Mouse (Mus musculus) T-cell, adult 2 months (primary cell): ENCODE results near the gene Gm10974.

ENCODE experiments used
- DNase-seq: peaks from one replicate; pipeline ENCODE4 v3.0.0; 2022; ENCODE audit warnings: low spot score

Gene Gm10974

DNA sequence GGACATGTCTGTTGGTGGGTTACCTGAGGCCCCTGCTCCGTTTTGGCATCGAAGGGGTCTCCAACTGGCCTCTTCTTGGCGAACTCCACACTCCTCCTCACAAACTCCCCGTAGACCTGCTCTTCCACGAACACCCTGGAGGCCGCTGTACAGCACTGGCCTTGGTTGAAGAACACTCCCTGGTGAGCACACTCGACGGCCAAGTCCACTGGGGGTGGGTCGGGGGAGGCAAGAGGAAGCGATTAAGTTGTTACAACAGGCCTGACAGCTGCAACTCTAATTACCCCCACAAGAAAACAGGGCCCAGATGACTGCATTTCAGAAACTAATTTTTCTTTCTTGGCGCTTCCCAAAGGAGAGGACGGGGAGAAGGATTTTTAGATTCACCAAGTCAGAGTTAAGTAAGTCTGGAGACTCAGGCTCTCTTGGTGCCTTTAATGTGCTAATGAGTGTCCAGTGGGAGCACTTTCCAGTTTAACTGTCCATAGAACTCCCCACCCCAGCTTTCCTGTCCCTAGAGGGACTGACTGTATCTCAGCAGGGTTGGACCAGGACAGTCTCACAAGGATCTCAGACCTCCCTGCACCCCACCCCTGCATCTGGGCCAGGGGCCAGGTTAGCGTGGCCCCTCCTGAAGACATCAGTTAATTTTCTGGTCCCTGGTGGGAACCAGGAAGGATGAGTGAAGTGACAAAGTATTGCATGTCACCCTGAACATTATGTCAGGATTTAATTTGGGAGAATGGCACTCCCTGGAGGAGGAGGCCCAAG is 40.4 kb downstream of the Gm10974 start:
- DNase-seq: no peak

DNA sequence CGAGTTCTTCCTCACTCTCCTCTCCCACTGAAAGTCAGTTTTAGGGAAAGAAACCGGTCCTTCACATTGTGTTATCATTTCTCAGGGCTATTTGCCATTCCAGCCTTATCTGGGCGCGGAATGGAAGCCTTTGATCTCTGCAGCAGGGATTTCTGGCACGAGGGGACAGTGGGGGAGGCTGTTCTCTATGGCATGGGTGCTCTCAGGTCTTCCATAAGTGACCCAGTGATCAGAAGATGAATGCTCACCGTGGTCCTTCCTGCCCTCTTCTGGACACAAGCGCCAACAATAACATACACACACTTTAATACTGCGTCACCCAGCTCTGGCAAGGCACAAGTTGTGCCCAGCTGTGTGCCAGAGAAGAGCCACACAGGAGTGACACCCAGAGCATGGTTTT is 41.3 kb downstream of the Gm10974 start:
- DNase-seq: no peak

DNA sequence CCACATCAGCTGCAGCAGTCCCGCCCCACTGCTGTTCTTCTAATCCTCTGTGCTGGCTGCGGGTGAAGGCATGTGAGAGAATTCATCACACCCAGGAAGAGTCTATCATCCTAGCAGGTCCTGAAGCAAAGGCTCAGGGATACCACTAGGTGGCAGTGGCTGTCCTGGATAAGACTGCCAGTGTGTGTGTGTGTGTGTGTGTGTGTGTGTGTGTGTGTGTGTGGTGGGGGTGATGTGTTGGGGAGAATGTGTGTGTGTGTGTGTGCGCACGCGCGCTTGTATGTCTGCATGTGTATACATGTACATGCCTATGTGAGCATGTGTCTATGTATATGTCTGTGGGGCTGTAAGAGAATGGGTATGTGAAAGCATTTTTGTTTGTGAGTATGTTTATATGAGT is 43.7 kb downstream of the Gm10974 start:
- DNase-seq: no peak

DNA sequence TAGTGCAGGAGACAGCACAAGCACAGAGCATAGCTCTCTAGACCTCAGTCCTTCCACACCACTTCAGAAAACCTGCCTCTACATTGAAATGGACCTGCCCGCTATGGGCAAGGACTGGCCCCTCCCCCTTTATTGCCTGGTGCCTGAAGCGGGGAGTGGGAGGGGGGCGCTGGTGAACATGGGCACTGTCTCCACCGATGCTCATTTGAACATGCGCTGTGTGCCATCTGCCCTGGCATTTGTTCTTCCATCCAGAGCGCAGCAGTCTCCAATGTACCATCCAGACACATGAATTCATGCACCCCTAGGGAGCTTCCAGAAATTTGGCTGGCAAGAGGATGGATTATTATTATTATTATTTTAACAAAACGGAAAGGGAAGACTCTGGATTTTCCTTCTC is 47.4 kb downstream of the Gm10974 start:
- no peak for DNase-seq

DNA sequence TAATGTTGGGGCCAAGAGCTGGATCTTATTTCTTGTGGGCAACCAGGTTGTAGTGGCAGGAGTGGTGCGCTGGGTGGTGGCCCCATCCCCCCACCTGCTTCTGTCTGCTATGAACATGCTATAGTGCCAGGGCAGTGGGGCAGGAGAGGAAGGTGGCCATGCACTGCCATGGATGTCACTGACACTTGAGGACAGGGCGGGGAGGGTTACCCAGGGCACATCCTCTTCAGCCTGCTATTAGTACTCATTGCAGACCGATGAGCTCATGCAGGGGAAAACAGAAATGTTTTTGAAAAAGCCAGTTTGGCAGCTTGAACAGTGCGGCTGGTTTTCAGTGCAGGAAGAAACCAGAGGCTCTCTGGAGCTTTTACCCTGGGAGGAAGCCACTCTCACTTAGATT is 51.1 kb downstream of the Gm10974 start:
- DNase-seq: no peak

DNA sequence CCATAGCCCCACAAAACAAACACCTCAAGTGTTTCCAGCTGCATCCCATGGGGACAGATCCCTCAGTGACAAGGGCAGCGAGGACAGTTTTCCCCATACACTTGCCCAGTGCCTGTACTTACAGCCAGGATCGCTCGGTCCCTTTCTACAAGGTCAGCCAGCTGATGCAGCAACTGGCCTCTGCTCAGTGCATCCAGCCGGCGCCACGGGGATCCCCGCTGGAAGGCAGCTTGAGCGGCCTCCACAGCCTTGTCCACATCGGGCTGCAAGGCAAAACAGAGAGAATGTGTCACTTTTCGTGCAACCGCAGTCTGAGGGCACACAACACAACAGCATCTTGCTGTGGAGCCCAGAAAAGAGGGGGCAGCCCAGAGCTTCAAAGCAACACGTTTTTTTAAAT is 53.3 kb downstream of the Gm10974 start:
- DNase-seq: no peak

DNA sequence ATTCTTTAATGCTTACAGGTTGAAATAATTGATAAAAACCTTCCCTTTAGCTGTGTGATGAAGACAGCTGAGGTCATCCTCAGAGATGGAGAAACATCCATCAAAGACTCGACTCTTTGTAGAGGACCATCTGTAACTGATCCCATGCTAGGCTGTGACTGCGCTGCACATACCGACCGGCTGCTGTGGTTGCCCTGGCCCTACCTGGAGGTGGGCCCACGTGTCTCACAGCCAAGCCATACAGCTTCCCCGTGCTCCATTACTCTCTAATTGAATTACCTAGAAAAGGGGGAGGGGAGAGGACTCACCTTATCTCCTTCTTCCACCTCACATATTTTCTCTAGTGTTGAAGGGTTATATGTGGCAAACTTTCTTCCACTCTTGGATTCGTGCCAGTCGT is 56.2 kb downstream of the Gm10974 start:
- DNase-seq: no peak

DNA sequence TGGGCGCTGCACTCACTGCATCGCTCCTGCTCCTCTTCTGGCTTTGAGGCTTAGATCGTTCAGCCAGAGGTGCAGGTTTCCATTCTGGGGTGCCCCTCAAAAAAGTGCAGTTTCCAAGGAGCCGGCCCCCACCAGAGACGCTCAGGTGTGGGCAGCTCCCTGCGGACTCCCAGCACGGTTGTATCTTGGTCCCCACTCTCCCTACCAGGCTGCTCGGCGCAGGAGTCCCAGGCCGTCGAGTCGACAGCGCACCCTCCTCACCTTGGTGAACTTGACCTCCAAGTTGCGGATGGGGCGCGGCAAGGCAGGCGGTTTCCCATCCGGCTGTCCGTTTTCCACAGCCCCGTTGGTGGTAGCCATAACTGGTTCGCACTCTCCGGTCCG is 61.3 kb downstream of the Gm10974 start:
- DNase-seq: no peak

DNA sequence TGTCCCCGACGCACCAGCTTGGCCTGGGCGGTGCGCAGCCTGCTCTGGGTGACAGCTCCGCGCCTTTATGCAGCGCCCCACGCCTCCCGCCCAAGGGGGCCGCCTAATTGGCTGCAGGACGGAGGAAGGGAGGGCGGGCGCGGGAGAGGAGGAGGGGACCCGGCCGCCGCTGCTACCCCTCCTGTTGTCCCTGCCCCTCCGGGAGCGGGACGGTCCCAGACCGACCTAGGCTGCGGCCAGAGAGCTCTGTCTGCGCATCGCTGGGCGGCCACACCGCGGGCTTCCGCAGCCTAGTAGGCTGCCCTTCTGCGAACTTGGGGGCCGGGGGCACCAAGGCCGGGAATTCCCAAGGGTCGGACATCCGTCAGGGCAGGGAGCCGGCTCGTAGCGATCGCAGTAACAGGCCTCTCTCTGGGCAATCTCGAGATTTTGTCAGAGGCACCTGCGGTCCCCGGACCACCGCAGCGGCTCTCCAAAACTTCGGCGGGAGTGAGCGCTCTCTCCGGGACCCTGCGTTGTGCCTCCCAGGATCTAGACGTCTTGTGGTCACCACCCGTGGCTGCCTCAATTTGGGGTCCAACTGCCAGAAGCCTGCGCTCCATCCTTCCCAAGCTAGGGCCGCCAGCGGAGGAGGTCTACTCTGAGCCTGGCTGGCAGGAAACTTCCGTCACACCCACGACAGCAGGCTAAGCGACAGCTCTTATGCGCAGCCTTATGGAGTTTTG is 61.9 kb downstream of the Gm10974 start, which contains the start of gene Aldh1a3:
Gene Aldh1a3, minus strand, starts transcription at position 81 of the 725 bp plus-strand sequence.
- no peak for DNase-seq

DNA sequence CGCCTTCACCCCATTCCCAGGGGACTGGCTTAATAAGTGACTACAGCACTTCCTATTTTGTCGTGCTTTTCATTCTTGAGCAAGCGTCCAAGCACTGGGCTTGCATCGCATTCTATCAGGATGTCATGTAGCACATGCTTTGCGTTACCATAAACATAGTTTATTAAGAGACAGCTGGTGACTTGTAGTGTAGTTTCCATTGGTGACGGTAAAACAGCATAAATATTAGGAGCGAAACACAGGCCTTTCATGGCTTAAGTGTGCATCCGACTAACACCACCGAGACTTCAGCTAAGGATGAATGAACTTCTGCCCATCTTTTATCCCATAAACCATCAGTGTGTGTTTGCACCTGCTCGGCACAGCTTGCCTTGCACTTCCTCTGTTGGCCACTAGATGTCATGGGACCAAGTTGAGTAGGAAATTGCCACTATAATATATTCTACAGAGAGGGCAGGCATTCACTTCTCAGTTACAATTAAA is 68.8 kb downstream of the Gm10974 start:
- peak; percentile 8 for DNase-seq
